Mouse (Mus musculus) small intestine, adult 2 months (tissue): ENCODE data around the gene Srsf4.

Experiments
- CTCF ChIP-seq: fragments of 200-500 bp; IDR thresholded peaks from 2 replicates; pipeline ENCODE4 v1.5.1; 2012; ENCODE audit warnings: low read depth, mild to moderate bottlenecking, control low read depth, inconsistent platforms, low read length, moderate library complexity, mixed read lengths; ENCODE audit not compliant: insufficient replicate concordance, insufficient read length; ENCODE audit errors: extremely low read depth
- POLR2A ChIP-seq: fragments of 200-500 bp; IDR thresholded peaks from 2 replicates; pipeline ENCODE4 v1.6.1; 2012; ENCODE audit warnings: low read depth, mild to moderate bottlenecking, control low read depth, inconsistent platforms, low read length, moderate library complexity

- TF ChIP-seq CTCF (no peak), POLR2A (no peak)
These were observed 67.4 kb downstream of the Srsf4 start for GRCm38 (mm10) chr4:131940846-131941245.
